ENCODE assay signal across 9 mouse cellular contexts in the genomic region with DNA sequence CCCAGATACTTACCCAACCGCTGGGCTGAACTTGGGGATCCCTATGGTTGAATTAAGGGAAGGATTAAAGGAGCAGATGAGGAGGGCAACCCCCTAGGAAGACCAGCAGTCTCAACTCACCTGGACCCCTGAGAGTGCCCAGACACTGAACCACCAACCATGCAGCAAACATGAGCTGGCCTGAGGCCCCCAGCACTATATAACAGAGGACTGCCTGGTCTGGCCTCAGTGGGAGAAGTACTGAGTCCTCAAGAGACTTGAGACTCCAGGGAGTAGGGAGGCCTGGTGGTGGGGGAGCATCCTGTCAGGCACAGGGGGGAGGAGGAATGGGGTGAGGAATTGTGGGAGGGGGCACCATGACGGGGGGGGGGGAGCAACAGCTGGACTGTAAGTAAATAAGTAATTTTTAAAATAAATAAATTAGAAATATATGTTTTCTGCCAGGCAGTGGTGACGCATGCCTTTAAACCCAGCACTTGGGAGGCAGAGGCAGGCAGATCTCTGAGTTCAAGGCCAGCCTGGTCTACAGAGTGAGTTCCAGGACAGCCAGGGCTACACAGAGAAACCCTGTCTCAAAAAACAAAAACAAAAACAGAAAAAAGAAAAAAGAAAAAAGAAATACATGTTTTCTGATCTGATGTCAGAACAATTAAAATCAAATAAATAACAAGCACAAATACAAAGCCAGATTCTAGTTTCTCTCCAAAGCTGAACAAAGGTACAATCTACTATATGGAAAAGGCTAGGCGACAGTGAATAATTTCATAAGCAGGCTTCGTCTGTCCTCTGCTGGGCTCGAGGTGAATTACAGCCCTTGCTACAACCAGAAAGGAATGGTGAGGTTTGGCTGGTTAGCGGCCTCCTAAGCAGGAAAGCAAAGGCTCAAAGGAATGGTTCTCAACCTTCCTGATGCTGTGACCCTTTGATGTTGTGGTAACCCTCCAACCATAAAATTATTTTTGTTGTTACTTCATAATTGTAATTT. TPM values are rescaled to one million over a fixed set of nuclear protein-coding genes. Genes with fewer than 3 reads are reported as not detected.
DNase-seq lines count a peak whose midpoint lies in the region; ATAC-seq and TF ChIP-seq lines count a peak whose summit lies in the region.
"Had no signal": no experiment of that assay in that cellular context is flagged by ENCODE, and none has a peak within 500 bp of the region (broad histone marks: within the 10 kb centered on the region; RNA-seq: fewer than 3 reads in every experiment).

No protein-coding gene starts in this region.

- no peak for TF ChIP-seq POLR2A in testis, adult 2 months (IDR thresholded peaks at IDR 0.05; ENCODE audit: control insufficient read depth, low read depth, low read length)
- TF ChIP-seq POLR2A in limb, embryonic 14.5 days (IDR thresholded peaks at IDR 0.05; ENCODE audit: borderline replicate concordance, extremely low read depth, insufficient read depth, insufficient read length): no peak

- no peak overlapping the region for H3K9ac ChIP-seq in limb, embryonic 14.5 days (ENCODE audit: low read depth, low read length, severe bottlenecking)
- H3K9ac ChIP-seq: embryonic facial prominence, embryonic 12.5 days had no signal

- intact Hi-C loops in gastrocnemius, postnatal 14 days (cut with DNase I; ENCODE audit: low total_unique reads): loop anchor here (5.0 kb wide), 1 partner anchor 178 kb away; no protein-coding TSS in a partner anchor

- peak; percentile 54; the same call in 1 of the 2 replicates for ATAC-seq in limb, embryonic 14.5 days (ENCODE audit: low FRiP score, low read depth)

- no peaks in the 10 kb centered on the region for H3K9me3 ChIP-seq in limb, embryonic 14.5 days (ENCODE audit: control insufficient read depth, low read length)
- H3K9me3 ChIP-seq: embryonic facial prominence, embryonic 12.5 days had no signal

- TF ChIP-seq CTCF in testis, adult 2 months (IDR thresholded peaks at IDR 0.05; ENCODE audit: control insufficient read depth, insufficient read depth, insufficient replicate concordance, low read depth, low read length): peak; percentile 54; the same call in 1 of the 2 replicates

- WGBS in limb, embryonic 14.5 days: 42% methylated on average over 7 of the region's 7 CpGs

- DNase-seq in testis, postnatal 14 days (ENCODE audit: low spot score): no peak
- peak; percentile 60 to 80 for DNase-seq in cerebellum, postnatal 4 days (ENCODE audit: low spot score in 2 of 2)
- peak; percentile 68 for DNase-seq in gastrocnemius, postnatal 14 days
- DNase-seq in kidney, adult 9 months: peak; percentile 79
- DNase-seq in limb, embryonic 14.5 days (ENCODE audit: low spot score): peak; percentile 89
- peak; percentile 82 for DNase-seq in naive thymus-derived CD4-positive, alpha-beta T cell, adult 2 months (ENCODE audit: low read depth)
- peak; percentile 68 for DNase-seq in thymus, postnatal 0 days (ENCODE audit: low spot score)

- H3K4me1 ChIP-seq in testis, adult 2 months (ENCODE audit: control insufficient read depth, insufficient read depth, low read length): peaks cover 3% of the 10 kb centered on the region; the same call in 1 of the 2 replicates
- peaks cover under 1% of the 10 kb centered on the region; the same call in 1 of the 2 replicates for H3K4me1 ChIP-seq in limb, embryonic 14.5 days (ENCODE audit: control insufficient read depth, insufficient read depth, low read length)

- H3K4me3 ChIP-seq in testis, adult 2 months (ENCODE audit: control insufficient read depth, low read depth, low read length): no peak overlapping the region
- H3K4me3 ChIP-seq in limb, embryonic 14.5 days (replicated peaks; ENCODE audit: low read length): no peak overlapping the region
- H3K4me3 ChIP-seq: embryonic facial prominence, embryonic 12.5 days had no signal

- H3K36me3 ChIP-seq in testis, adult 2 months (ENCODE audit: control insufficient read depth, insufficient read depth, low read length): no peaks in the 10 kb centered on the region
- no peaks in the 10 kb centered on the region for H3K36me3 ChIP-seq in limb, embryonic 14.5 days (ENCODE audit: control insufficient read depth, insufficient read depth, low read length)
- H3K36me3 ChIP-seq: embryonic facial prominence, embryonic 12.5 days had no signal

- H3K27ac ChIP-seq in testis, adult 2 months (ENCODE audit: control insufficient read depth, insufficient read depth, low read depth, low read length): no peak overlapping the region
- no peak overlapping the region for H3K27ac ChIP-seq in limb, embryonic 14.5 days (replicated peaks; ENCODE audit: low read depth, low read length)
- H3K27ac ChIP-seq: embryonic facial prominence, embryonic 12.5 days had no signal

- H3K4me2 ChIP-seq in limb, embryonic 14.5 days (replicated peaks; ENCODE audit: low read depth, low read length, severe bottlenecking): no peak overlapping the region
- H3K4me2 ChIP-seq: embryonic facial prominence, embryonic 12.5 days had no signal

- no peaks in the 10 kb centered on the region for H3K27me3 ChIP-seq in testis, adult 2 months (ENCODE audit: control insufficient read depth, insufficient read depth, low read length)
- no peaks in the 10 kb centered on the region for H3K27me3 ChIP-seq in limb, embryonic 14.5 days (ENCODE audit: control insufficient read depth, insufficient read depth, low read length)

RNA-seq across cellular contexts. Expression of gene Atl2, which starts 55.4 kb away (rescaled TPM):
- polyA plus RNA-seq in testis, adult 2 months (2012; rRNA removed): 16.8 and 19.9 TPM in 2 replicates
- 10 to 100 TPM; 70.9 to 88.2 TPM for total RNA-seq in gastrocnemius, postnatal 14 days (2021)
- polyA plus RNA-seq in limb, embryonic 14.5 days (2012; rRNA removed): 21.7 and 25.9 TPM in 2 replicates
- 26.1 and 28.8 TPM in 2 replicates for polyA plus RNA-seq in limb, embryonic 14.5 days (2014; fragmentation: Nextera tagmentation; extraction: Ambion mirVana)
- 130 and 146 TPM in 2 replicates for polyA plus RNA-seq in thymus, postnatal 0 days (2015; fragmentation: Nextera tagmentation; extraction: Ambion mirVana)
